Mouse (Mus musculus): ENCODE measurements around the gene Foxk1. TPM values are rescaled to one million over a fixed set of nuclear protein-coding genes. Genes with fewer than 3 reads are reported as not detected.
A peak's percentile ranks its signal among the peaks of the same experiment; 100 is the strongest.

Gene Foxk1
- polyA plus RNA-seq, 1 experiment: 58.0 TPM

- peaks cover 16% of the 10 kb centered on the region for H3K36me3 ChIP-seq (ENCODE audit: control insufficient read depth, insufficient read depth, low read length)
- H3K27me3 ChIP-seq (ENCODE audit: control insufficient read depth, insufficient read depth, low read length): no peaks in the 10 kb centered on the region
- H3K4me3 ChIP-seq (ENCODE audit: low read depth, low read length): no peak overlapping the region
- peaks cover 3% of the 10 kb centered on the region; the same call in 1 of the 2 replicates for H3K4me1 ChIP-seq (ENCODE audit: control insufficient read depth, insufficient read depth, insufficient read length, low read length)
- TF ChIP-seq CTCF (IDR thresholded peaks at IDR 0.05; ENCODE audit: extremely low read depth, insufficient read length, insufficient replicate concordance, low read depth, low read length) (no peak), POLR2A (IDR thresholded peaks at IDR 0.05; ENCODE audit: low read depth, low read length) (no peak)
- H3K27ac ChIP-seq (ENCODE audit: insufficient read depth, low read depth, low read length): no peak overlapping the region
- WGBS: 92% methylated on average over 2 of the region's 2 CpGs
Observed at GRCm38 (mm10) chr5:142462641-142462948, 61.3 kb downstream of the Foxk1 start.

GRCm38 (mm10) chr5:142463011-142463410 lies 61.7 kb downstream of the Foxk1 start:
- 72% methylated on average over 6 of the region's 6 CpGs for WGBS
- Histone ChIP-seq H3K4me1 (ENCODE audit: control insufficient read depth, insufficient read depth, insufficient read length, low read length) (peaks cover 3% of the 10 kb centered on the region; the same call in 1 of the 2 replicates), H3K4me3 (ENCODE audit: low read depth, low read length) (no peak overlapping the region), H3K27me3 (ENCODE audit: control insufficient read depth, insufficient read depth, low read length) (no peaks in the 10 kb centered on the region), H3K36me3 (ENCODE audit: control insufficient read depth, insufficient read depth, low read length) (peaks cover 16% of the 10 kb centered on the region), H3K27ac (ENCODE audit: insufficient read depth, low read depth, low read length) (peak overlapping the region; percentile 70)
- TF ChIP-seq POLR2A (IDR thresholded peaks at IDR 0.05; ENCODE audit: low read depth, low read length) (no peak), CTCF (IDR thresholded peaks at IDR 0.05; ENCODE audit: extremely low read depth, insufficient read length, insufficient replicate concordance, low read depth, low read length) (no peak)

- WGBS: 1% methylated on average over 60 of the region's 60 CpGs
- peaks cover 12% of the 10 kb centered on the region for H3K36me3 ChIP-seq (ENCODE audit: control insufficient read depth, insufficient read depth, low read length)
- peak within 1 kb of the TSS; percentile 74 for H3K4me3 ChIP-seq (ENCODE audit: low read depth, low read length)
- peak within 1 kb of the TSS; percentile 70 for H3K27ac ChIP-seq (ENCODE audit: insufficient read depth, low read depth, low read length)
- H3K27me3 ChIP-seq (ENCODE audit: control insufficient read depth, insufficient read depth, low read length): no peaks in the 10 kb centered on the region
- peak; percentile 38 for TF ChIP-seq POLR2A (IDR thresholded peaks at IDR 0.05; ENCODE audit: low read depth, low read length)
- TF ChIP-seq CTCF (IDR thresholded peaks at IDR 0.05; ENCODE audit: extremely low read depth, insufficient read length, insufficient replicate concordance, low read depth, low read length): no peak
- H3K4me1 ChIP-seq (ENCODE audit: control insufficient read depth, insufficient read depth, insufficient read length, low read length): peaks cover 3% of the 10 kb centered on the region; the same call in 1 of the 2 replicates
Observed at GRCm38 (mm10) chr5:142463461-142464454, 62.5 kb downstream of the Foxk1 start, which contains the start of gene Ap5z1. TSS of gene Ap5z1 (plus strand) at chr5:142463944.

- WGBS: 95% methylated on average over 13 of the region's 13 CpGs
- H3K36me3 ChIP-seq (ENCODE audit: control insufficient read depth, insufficient read depth, low read length): peaks cover 36% of the 10 kb centered on the region
- no peak overlapping the region for H3K4me3 ChIP-seq (ENCODE audit: low read depth, low read length)
- H3K4me1 ChIP-seq (ENCODE audit: control insufficient read depth, insufficient read depth, insufficient read length, low read length): peaks cover 3% of the 10 kb centered on the region; the same call in 1 of the 2 replicates
- no peaks in the 10 kb centered on the region for H3K27me3 ChIP-seq (ENCODE audit: control insufficient read depth, insufficient read depth, low read length)
- TF ChIP-seq CTCF (IDR thresholded peaks at IDR 0.05; ENCODE audit: extremely low read depth, insufficient read length, insufficient replicate concordance, low read depth, low read length) (no peak), POLR2A (IDR thresholded peaks at IDR 0.05; ENCODE audit: low read depth, low read length) (no peak)
- H3K27ac ChIP-seq (ENCODE audit: insufficient read depth, low read depth, low read length): no peak overlapping the region
Observed at GRCm38 (mm10) chr5:142468375-142468774, 67.1 kb downstream of the Foxk1 start.

GRCm38 (mm10) chr5:142469796-142470195 lies 68.5 kb downstream of the Foxk1 start:
- H3K27me3 ChIP-seq (ENCODE audit: control insufficient read depth, insufficient read depth, low read length): no peaks in the 10 kb centered on the region
- WGBS: 85% methylated on average over 11 of the region's 11 CpGs
- H3K27ac ChIP-seq (ENCODE audit: insufficient read depth, low read depth, low read length): no peak overlapping the region
- no peak for TF ChIP-seq POLR2A (IDR thresholded peaks at IDR 0.05; ENCODE audit: low read depth, low read length)
- no peak for TF ChIP-seq CTCF (IDR thresholded peaks at IDR 0.05; ENCODE audit: extremely low read depth, insufficient read length, insufficient replicate concordance, low read depth, low read length)
- no peak overlapping the region for H3K4me3 ChIP-seq (ENCODE audit: low read depth, low read length)
- peaks cover 38% of the 10 kb centered on the region for H3K36me3 ChIP-seq (ENCODE audit: control insufficient read depth, insufficient read depth, low read length)
- H3K4me1 ChIP-seq (ENCODE audit: control insufficient read depth, insufficient read depth, insufficient read length, low read length): peaks cover 2% of the 10 kb centered on the region

- Histone ChIP-seq H3K27me3 (ENCODE audit: control insufficient read depth, insufficient read depth, low read length) (no peaks in the 10 kb centered on the region), H3K4me3 (ENCODE audit: low read depth, low read length) (no peak overlapping the region), H3K4me1 (ENCODE audit: control insufficient read depth, insufficient read depth, insufficient read length, low read length) (no peaks in the 10 kb centered on the region; the same call in 1 of the 2 replicates), H3K27ac (ENCODE audit: insufficient read depth, low read depth, low read length) (no peak overlapping the region), H3K36me3 (ENCODE audit: control insufficient read depth, insufficient read depth, low read length) (peaks cover 41% of the 10 kb centered on the region)
- TF ChIP-seq CTCF (IDR thresholded peaks at IDR 0.05; ENCODE audit: extremely low read depth, insufficient read length, insufficient replicate concordance, low read depth, low read length) (no peak), POLR2A (IDR thresholded peaks at IDR 0.05; ENCODE audit: low read depth, low read length) (no peak)
- 79% methylated on average over 10 of the region's 10 CpGs for WGBS
Observed at GRCm38 (mm10) chr5:142473696-142474095, 72.4 kb downstream of the Foxk1 start.

- Histone ChIP-seq H3K4me3 (ENCODE audit: low read depth, low read length) (no peak overlapping the region), H3K4me1 (ENCODE audit: control insufficient read depth, insufficient read depth, insufficient read length, low read length) (no peaks in the 10 kb centered on the region; the same call in 1 of the 2 replicates), H3K27me3 (ENCODE audit: control insufficient read depth, insufficient read depth, low read length) (no peaks in the 10 kb centered on the region), H3K27ac (ENCODE audit: insufficient read depth, low read depth, low read length) (no peak overlapping the region), H3K36me3 (ENCODE audit: control insufficient read depth, insufficient read depth, low read length) (peaks cover 27% of the 10 kb centered on the region)
- TF ChIP-seq POLR2A (IDR thresholded peaks at IDR 0.05; ENCODE audit: low read depth, low read length) (no peak), CTCF (IDR thresholded peaks at IDR 0.05; ENCODE audit: extremely low read depth, insufficient read length, insufficient replicate concordance, low read depth, low read length) (no peak)
- WGBS: 82% methylated on average over 7 of the region's 7 CpGs
Observed at GRCm38 (mm10) chr5:142475669-142476068, 74.4 kb downstream of the Foxk1 start.

Measured in small intestine, adult 2 months (tissue).